Mouse (Mus musculus) CD4-positive, CD25-positive, alpha-beta regulatory T cell, adult 9 weeks (primary cell): ENCODE results near the gene Plk1. TPM values are rescaled to one million over a fixed set of nuclear protein-coding genes. Genes with fewer than 3 reads are reported as not detected.

Experiments used
- polyA plus RNA-seq: library from polyadenylated mRNA; unstranded; fragments of 100-300 nt; shearing (Covaris generic); gene quantifications from one replicate; pipeline ENCODE4 v1.2.1, GENCODE M21; 2017

Plk1 gene
- polyA plus RNA-seq = 5.4 TPM

DNA sequence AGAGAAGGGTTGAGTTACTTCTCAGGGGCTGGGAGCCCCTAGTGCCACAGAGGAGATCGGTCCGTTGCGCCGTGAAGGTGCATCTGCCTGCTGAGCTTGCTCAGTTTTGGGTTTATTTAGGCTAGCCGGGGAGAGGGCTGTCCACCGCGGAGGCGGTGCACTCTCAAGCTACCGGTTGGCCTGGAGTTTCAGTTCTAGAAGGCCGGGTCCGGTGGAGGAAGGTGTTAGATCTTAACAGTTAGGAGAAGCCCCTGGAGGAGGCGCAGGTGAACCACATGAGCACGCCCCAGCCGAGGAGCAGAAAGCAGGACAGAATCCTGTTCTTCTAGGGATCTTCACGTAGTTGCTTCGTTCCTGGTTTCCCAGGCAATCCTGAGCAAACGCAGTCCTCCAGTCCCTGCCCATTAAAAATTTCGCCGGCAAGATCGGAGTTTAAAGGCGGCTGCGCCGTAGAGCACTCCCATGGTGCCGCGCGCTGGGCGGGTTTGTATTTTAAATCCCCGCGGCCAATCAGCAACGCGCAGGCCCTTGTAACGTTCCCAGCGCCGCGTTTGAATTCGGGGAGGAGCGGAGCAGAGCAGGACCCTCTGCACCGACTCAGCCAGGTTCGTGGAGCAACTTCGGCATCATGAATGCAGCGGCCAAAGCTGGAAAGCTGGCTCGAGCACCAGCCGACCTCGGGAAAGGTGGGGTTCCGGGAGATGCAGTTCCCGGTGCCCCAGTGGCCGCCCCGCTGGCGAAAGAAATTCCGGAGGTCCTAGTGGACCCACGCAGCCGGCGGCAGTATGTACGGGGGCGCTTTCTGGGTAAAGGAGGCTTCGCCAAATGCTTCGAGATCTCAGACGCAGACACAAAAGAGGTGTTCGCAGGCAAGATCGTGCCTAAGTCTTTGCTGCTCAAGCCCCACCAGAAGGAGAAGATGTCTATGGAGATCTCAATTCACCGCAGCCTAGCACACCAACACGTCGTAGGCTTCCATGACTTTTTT lies at the start of gene Plk1:
Gene Plk1, plus strand, starts transcription at position 525 of the 988 bp plus-strand sequence.

DNA sequence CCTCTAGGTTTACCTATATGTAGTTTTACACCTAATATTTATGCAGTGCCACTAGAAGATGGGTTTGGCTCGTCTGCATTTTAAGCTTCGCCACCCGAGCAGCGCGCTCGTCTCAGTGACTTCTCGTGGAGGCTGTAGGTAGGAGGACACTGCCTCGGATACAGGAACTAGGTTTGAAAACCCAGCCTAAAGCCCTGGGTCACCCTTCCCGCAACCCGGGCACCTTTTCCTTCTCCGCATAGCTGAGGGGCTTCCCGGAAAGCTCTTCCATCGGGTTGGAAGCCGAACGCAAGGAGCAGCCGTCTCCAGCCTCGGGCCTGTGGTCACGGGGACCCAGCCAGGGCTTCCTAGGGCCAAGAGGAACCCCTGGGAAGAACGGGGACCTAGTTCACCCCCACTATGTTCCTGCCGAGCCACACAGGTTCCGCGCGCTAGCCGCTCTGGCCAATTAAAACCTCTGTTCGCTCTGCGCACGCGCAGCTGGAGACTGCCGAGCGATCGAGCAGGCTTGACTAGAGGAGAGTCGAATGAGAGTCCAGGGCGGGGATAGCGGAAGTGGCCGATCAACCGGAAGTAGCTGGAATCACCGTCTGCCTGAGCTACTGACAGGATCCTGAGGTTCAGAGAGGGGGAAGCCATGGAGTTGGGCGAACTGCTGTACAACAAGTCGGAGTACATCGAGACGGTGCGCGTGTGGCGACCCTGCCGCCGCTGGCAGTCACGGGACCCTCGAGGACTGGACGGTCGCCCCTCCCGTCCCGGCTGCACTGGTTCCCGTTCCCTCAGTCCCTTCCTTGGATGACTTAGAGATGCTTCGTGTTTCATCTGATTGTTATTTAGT lies 26.5 kb upstream of the Plk1 start, which contains the start of the genes Palb2 and Dctn5:
Gene Palb2, minus strand, starts transcription at position 489 of the 841 bp plus-strand sequence.
Gene Dctn5, plus strand, starts transcription at position 545 of the 841 bp plus-strand sequence.

DNA sequence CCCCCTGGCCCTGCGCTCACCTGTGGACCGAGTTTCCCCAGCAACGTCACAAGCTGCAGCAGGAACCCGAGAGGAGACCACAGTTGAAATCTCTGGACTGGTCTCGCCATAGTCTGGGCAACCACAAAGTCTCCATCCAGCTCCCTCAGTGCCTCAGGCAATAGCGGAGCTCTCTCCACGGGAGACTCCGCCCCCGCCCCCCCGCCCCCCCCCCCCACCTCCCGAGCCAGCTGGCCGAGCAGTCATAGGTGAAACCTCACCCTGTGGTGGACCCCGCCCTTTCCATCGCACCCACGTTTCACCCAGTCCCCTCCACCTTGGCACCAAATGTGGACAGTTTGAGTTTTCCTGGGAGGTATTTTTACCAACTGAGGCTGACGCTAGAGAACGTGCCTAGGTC lies 26.8 kb downstream of the Plk1 start, which contains the start of gene Ern2:
Gene Ern2, minus strand, starts transcription at position 165 of the 400 bp plus-strand sequence.

DNA sequence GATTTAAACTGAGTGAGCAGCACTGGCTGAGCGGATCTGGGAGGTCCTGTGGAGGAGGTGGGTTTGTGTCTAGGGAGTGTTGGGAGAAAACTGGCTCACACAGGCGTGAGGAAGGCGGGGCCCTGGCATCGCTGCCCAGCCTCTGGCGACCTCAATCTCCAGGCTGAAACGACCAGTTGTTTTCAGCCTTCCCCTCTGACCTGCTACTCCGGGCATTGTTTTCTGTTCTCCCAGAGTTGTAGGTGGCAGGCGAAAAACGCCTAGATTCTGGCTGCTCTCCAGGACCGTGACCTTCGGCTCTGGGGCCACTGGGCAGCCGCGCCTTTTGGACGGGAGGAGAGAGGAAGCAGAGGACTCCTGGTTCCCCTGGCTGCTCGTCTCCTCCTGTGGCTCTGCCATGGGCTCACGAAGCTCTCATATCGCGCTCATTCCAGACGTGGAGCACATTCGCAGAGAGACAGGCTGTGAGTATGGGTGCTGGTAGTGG lies 60.1 kb downstream of the Plk1 start, which contains the start of gene Chp2:
Gene Chp2, plus strand, starts transcription at position 182 of the 487 bp plus-strand sequence.

Other genes starting within 250 kb of the Plk1 start
- gene Cog7, start 177.7 kb upstream of the Plk1 start, polyA plus RNA-seq = 19.7 TPM
- gene Gga2, start 138.2 kb upstream of the Plk1 start, polyA plus RNA-seq = 2.9 TPM
- gene Ubfd1, start 92.3 kb upstream of the Plk1 start, polyA plus RNA-seq = 7.6 TPM
- 11.8 TPM for gene Ears2, start 92.2 kb upstream of the Plk1 start, polyA plus RNA-seq
- 124 TPM for gene Ndufab1, start 57.6 kb upstream of the Plk1 start, polyA plus RNA-seq
- gene Palb2, start 26.5 kb upstream of the Plk1 start, polyA plus RNA-seq = 9.1 TPM
- 138 TPM for gene Dctn5, start 26.4 kb upstream of the Plk1 start, polyA plus RNA-seq
- not detected for gene Ern2, start 26.8 kb downstream of the Plk1 start, polyA plus RNA-seq
- not detected for gene Chp2, start 60.1 kb downstream of the Plk1 start, polyA plus RNA-seq
- 28.1 TPM for gene Prkcb, start 129.3 kb downstream of the Plk1 start, polyA plus RNA-seq